Mouse (Mus musculus): ENCODE data around the gene Uqcc1. TPM values are rescaled to one million over a fixed set of nuclear protein-coding genes. Genes with fewer than 3 reads are reported as not detected.

The Uqcc1 gene
- polyA plus RNA-seq, 1 experiment from 2014 or later = 28.7 TPM

- Histone ChIP-seq H3K27ac (no peak overlapping the region), H3K36me3 (ENCODE audit: inconsistent target) (peaks cover 32% of the 10 kb centered on the region), H3K4me3 (ENCODE audit: inconsistent target) (no peak overlapping the region), H3K79me2 (ENCODE audit: inconsistent target) (peaks cover 56% of the 10 kb centered on the region)
- 96% methylated on average over 5 of the region's 5 CpGs for WGBS (ENCODE audit: missing documents)
Observed at GRCm38 (mm10) chr2:155820779-155821178, 109.3 kb downstream of the Uqcc1 start.

GRCm38 (mm10) chr2:155819449-155820251 lies 110.5 kb downstream of the Uqcc1 start:
- Histone ChIP-seq H3K4me3 (ENCODE audit: inconsistent target) (no peak overlapping the region), H3K79me2 (ENCODE audit: inconsistent target) (peaks cover 44% of the 10 kb centered on the region), H3K27ac (peak overlapping the region; percentile 63), H3K36me3 (ENCODE audit: inconsistent target) (peaks cover 32% of the 10 kb centered on the region)
- WGBS (ENCODE audit: missing documents) = 52% methylated on average over 6 of the region's 6 CpGs

- peak within 1 kb of the TSS; percentile 63 for H3K27ac ChIP-seq
- H3K79me2 ChIP-seq (ENCODE audit: inconsistent target) = peaks cover 40% of the 10 kb centered on the region
- H3K36me3 ChIP-seq (ENCODE audit: inconsistent target) = peaks cover 32% of the 10 kb centered on the region
- peak within 1 kb of the TSS; percentile 78 for H3K4me3 ChIP-seq (ENCODE audit: inconsistent target)
Observed at GRCm38 (mm10) chr2:155819392-155819448, 110.9 kb downstream of the Uqcc1 start, which contains the start of gene BC029722. Gene BC029722, minus strand, starts transcription at chr2:155819426.

- WGBS (ENCODE audit: missing documents) = 1% methylated on average over 34 of the region's 37 CpGs
- H3K79me2 ChIP-seq (ENCODE audit: inconsistent target) = peaks cover 36% of the 10 kb centered on the region
- H3K27ac ChIP-seq = peak overlapping the region; percentile 63
- peak overlapping the region; percentile 78 for H3K4me3 ChIP-seq (ENCODE audit: inconsistent target)
- peaks cover 29% of the 10 kb centered on the region for H3K36me3 ChIP-seq (ENCODE audit: inconsistent target)
Observed at GRCm38 (mm10) chr2:155818596-155819391, 111.3 kb downstream of the Uqcc1 start.

GRCm38 (mm10) chr2:155817301-155818245 lies 112.5 kb downstream of the Uqcc1 start:
- no peak overlapping the region for H3K27ac ChIP-seq
- H3K36me3 ChIP-seq (ENCODE audit: inconsistent target) = peaks cover 17% of the 10 kb centered on the region
- peak overlapping the region; percentile 78; the same call in 1 of the 2 replicates for H3K4me3 ChIP-seq (ENCODE audit: inconsistent target)
- H3K79me2 ChIP-seq (ENCODE audit: inconsistent target) = peaks cover 24% of the 10 kb centered on the region; the same call in 1 of the 2 replicates
- 77% methylated on average over 9 of the region's 10 CpGs for WGBS (ENCODE audit: missing documents)

GRCm38 (mm10) chr2:155816179-155816578 lies 113.9 kb downstream of the Uqcc1 start:
- H3K79me2 ChIP-seq (ENCODE audit: inconsistent target) = peaks cover 13% of the 10 kb centered on the region; the same call in 1 of the 2 replicates
- H3K27ac ChIP-seq = no peak overlapping the region
- no peak overlapping the region for H3K4me3 ChIP-seq (ENCODE audit: inconsistent target)
- WGBS (ENCODE audit: missing documents) = 100% methylated on average over 1 of the region's 1 CpGs
- H3K36me3 ChIP-seq (ENCODE audit: inconsistent target) = 0 out of 2 replicates have a peak, but pooled peaks cover 5% of the 10 kb centered on the region

- H3K36me3 ChIP-seq (ENCODE audit: inconsistent target) = no peaks in the 10 kb centered on the region
- WGBS (ENCODE audit: missing documents) = 24% methylated on average over 5 of the region's 5 CpGs
- H3K27ac ChIP-seq = no peak overlapping the region
- no peak overlapping the region for H3K4me3 ChIP-seq (ENCODE audit: inconsistent target)
- peaks cover 12% of the 10 kb centered on the region; the same call in 1 of the 2 replicates for H3K79me2 ChIP-seq (ENCODE audit: inconsistent target)
Observed at GRCm38 (mm10) chr2:155814829-155815228, 115.3 kb downstream of the Uqcc1 start.

- no peaks in the 10 kb centered on the region for H3K36me3 ChIP-seq (ENCODE audit: inconsistent target)
- peaks cover 1% of the 10 kb centered on the region; the same call in 1 of the 2 replicates for H3K79me2 ChIP-seq (ENCODE audit: inconsistent target)
- WGBS (ENCODE audit: missing documents) = 88% methylated on average over 4 of the region's 4 CpGs
- no peak overlapping the region for H3K4me3 ChIP-seq (ENCODE audit: inconsistent target)
- no peak overlapping the region for H3K27ac ChIP-seq
Observed at GRCm38 (mm10) chr2:155812637-155813036, 117.5 kb downstream of the Uqcc1 start.

- WGBS (ENCODE audit: missing documents) = 56% methylated on average over 16 of the region's 16 CpGs
- H3K36me3 ChIP-seq (ENCODE audit: inconsistent target) = no peaks in the 10 kb centered on the region
Observed at GRCm38 (mm10) chr2:155811821-155812396, 118.2 kb downstream of the Uqcc1 start.

GRCm38 (mm10) chr2:155809620-155810019 lies 120.5 kb downstream of the Uqcc1 start:
- Histone ChIP-seq H3K27ac (no peak overlapping the region), H3K36me3 (ENCODE audit: inconsistent target) (no peaks in the 10 kb centered on the region), H3K4me3 (ENCODE audit: inconsistent target) (no peak overlapping the region), H3K79me2 (ENCODE audit: inconsistent target) (no peaks in the 10 kb centered on the region)
- 95% methylated on average over 4 of the region's 4 CpGs for WGBS (ENCODE audit: missing documents)

More at GRCm38 (mm10) chr2:155811821-155812396, 118.2 kb downstream of the Uqcc1 start:
- no peak overlapping the region for H3K4me3 ChIP-seq (ENCODE audit: inconsistent target)
- H3K27ac ChIP-seq = no peak overlapping the region
- no peaks in the 10 kb centered on the region for H3K79me2 ChIP-seq (ENCODE audit: inconsistent target)

GRCm38 (mm10) chr2:155807408-155807807 lies 122.7 kb downstream of the Uqcc1 start:
- no peak overlapping the region for H3K27ac ChIP-seq
- H3K79me2 ChIP-seq (ENCODE audit: inconsistent target) = no peaks in the 10 kb centered on the region
- no peak overlapping the region for H3K4me3 ChIP-seq (ENCODE audit: inconsistent target)
- 67% methylated on average over 4 of the region's 4 CpGs for WGBS (ENCODE audit: missing documents)
- H3K36me3 ChIP-seq (ENCODE audit: inconsistent target) = no peaks in the 10 kb centered on the region

- Histone ChIP-seq H3K79me2 (ENCODE audit: inconsistent target) (no peaks in the 10 kb centered on the region), H3K36me3 (ENCODE audit: inconsistent target) (no peaks in the 10 kb centered on the region), H3K4me3 (ENCODE audit: inconsistent target) (no peak overlapping the region), H3K27ac (no peak overlapping the region)
- 77% methylated on average over 5 of the region's 5 CpGs for whole genome bisulfite sequencing (ENCODE audit: missing documents)
Observed at GRCm38 (mm10) chr2:155806548-155806947, 123.6 kb downstream of the Uqcc1 start.

GRCm38 (mm10) chr2:155805925-155806255 lies 124.2 kb downstream of the Uqcc1 start:
- WGBS (ENCODE audit: missing documents) = 91% methylated on average over 6 of the region's 6 CpGs
- no peaks in the 10 kb centered on the region for H3K36me3 ChIP-seq (ENCODE audit: inconsistent target)
- H3K4me3 ChIP-seq (ENCODE audit: inconsistent target) = no peak overlapping the region
- H3K79me2 ChIP-seq (ENCODE audit: inconsistent target) = no peaks in the 10 kb centered on the region
- H3K27ac ChIP-seq = no peak overlapping the region

GRCm38 (mm10) chr2:155805231-155805924 lies 124.7 kb downstream of the Uqcc1 start:
- Histone ChIP-seq H3K36me3 (ENCODE audit: inconsistent target) (no peaks in the 10 kb centered on the region), H3K4me3 (ENCODE audit: inconsistent target) (no peak overlapping the region), H3K27ac (no peak overlapping the region), H3K79me2 (ENCODE audit: inconsistent target) (no peaks in the 10 kb centered on the region)
- WGBS (ENCODE audit: missing documents) = 74% methylated on average over 6 of the region's 6 CpGs
